Mouse (Mus musculus): Measurements from ENCODE around the gene Batf.

The Batf gene

DNA sequence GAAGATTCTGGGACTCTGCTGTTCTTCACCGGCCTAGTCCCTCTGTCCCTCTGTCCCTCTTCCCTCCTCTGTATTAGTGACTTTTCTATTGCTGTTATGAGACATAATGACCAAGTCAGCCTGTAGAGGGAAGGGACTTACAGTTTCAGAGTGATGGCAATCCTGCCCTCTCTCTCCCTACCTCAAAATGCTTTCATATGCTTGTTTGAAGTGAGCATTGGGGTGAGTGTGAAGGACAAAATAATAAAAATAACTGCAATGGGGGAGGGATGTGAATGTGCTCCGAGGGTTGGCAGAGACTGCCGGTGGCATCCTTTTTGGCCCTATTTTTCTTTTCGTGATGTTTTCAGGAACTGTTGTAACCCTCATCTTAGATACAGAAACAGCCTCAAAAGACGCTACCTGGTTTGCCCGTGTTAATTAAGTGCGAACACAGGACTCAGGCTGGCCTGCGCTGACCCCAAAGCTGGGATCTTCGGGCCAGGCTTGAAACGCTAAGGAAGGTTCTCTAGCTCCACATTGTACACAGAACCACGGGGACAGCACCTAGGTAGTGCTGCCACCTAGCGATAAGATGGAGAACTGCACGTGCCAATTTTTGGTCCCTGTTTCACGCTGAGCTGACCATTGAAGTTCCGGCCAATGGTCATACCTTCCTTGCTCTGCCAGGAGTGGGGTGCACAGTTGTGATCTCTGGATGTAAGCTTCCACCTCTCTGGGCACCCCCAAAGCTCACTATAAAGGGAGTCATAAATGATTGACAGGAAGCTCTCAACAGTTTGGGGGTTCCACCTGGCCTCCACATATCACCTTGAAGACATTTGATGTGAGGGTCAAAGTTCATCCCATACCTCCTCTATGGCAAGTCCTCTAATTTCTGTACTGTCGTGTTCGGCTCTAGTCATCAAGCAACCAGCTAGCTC, 42.8 kb downstream of the Batf start:
- DNase-seq = peak; percentile 68 to 79

DNA sequence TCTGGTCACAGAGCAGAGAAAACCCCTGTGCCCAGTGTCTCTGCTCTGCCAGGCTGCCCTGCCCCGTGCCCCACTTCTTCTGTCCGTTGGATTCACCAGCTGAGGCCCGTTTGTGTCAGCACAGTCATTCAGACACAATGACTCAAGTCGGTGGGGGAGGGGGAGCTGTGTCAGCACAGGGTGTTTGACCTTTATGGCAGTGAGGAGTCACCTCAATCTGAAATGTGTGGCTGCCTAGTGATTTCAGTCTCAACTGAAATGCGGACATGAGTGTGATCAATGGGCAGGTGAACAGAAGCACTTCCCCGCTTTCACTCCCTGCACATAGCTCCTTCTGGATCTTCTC, 43.4 kb downstream of the Batf start:
- DNase-seq = no peak

DNA sequence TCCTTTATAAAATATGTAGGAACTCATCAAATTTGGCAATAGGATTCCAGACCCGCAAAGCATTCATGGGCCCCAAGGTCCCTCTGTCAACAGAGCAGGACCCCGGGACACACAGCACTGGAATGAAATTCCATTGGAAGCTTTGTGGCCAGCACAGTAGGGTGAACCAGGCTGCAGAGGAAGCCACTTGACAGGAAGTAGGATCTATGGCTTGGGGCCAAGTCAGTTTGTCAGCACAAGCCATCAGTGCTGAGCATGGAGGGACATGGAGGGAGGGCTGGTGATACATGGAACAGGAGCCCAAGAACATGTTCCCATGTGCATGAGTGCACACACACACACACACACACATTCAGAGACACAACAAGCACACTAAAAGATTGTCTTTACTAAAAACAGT, 49.7 kb downstream of the Batf start:
- peak; percentile 70 to 72 for DNase-seq

DNA sequence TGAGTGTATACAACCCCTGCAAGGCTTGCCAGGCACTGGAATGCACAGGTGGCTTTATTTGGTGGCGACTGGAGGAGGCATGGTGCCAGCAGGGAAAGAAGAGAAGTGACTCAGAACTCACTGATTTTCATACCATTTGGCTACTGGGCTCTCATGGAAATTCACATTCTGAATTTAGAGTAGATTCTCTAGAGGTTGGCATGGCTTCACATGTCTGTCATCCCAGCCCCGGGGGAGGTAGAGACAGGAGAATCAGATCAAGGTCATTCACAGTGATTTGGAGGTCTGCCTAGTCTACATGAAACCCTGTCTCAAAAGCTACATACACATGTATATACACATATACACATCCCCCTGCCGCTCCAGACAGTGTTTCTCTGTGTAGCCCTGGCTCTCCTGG, 50.5 kb downstream of the Batf start:
- DNase-seq = no peak

DNA sequence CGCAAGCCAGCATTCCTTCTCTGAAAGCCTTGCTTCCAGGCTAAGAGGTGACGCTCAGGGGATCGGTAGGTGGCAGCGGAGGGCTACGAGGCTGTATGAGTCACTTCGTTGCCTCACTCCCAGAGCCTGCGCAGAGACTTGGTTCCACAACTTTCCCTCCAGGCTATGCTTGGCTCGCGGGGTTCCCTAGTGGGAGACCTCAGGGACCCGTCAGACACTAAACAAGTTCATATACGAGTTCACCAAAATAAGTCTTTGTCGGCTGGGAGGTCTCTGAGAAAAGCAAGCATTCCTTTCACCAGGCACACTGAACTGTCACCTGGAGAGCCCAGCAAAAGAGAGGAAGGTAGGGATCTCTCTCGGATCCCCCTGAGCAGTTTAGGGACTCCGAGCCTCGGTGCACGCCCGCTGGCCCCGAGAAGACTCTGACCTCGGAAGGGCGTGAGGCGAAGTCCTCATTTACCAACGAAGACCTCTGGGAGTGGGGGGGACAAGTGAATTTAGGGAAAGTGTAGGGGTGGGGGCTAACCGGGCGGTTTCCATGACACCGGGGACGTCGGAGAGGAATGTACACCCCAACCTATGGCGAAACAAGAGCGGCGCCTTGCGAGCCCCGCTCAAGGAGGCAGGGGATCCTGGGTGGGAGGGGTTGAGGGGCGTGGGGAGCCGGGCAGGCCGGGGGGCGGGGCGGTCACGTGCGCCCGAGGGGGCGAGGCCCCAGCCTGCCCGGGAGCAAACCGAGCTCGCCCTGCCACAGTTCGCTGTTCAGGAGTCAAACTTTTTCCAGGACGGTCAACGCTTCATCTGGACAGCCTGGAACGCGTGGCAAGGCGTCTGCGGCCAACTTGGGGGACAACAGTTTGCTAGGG, 59.6 kb downstream of the Batf start, which contains the start of gene Flvcr2:
Flvcr2 (plus strand) TSS at position 713 of the 869 bp plus-strand sequence.
- peak; percentile 93 for DNase-seq

DNA sequence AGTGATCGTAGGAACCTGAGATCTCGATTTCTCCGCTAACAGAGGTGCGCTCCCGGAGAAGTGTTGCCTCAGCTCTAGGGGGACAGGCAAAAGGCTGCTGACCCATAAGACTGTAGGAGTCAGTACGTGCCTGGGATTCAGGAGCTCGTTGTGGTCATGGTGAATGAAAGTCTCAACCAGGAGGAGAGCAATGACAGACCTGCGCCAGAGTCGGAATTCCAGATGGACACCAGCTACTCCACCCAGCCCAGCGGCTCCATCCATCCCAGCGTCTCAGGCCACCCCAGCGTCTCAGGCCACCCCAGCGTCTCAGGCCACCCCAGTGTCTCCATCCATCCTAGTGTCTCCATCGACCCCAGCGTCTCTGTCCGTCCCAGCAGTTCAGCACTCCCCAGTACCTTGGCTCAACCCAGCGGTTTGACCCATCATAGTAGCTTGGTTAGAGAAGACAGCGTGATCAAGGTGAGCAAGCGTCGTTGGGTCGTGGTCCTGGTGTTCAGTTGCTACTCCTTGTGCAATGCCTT, 60.3 kb downstream of the Batf start:
- DNase-seq = no peak

DNA sequence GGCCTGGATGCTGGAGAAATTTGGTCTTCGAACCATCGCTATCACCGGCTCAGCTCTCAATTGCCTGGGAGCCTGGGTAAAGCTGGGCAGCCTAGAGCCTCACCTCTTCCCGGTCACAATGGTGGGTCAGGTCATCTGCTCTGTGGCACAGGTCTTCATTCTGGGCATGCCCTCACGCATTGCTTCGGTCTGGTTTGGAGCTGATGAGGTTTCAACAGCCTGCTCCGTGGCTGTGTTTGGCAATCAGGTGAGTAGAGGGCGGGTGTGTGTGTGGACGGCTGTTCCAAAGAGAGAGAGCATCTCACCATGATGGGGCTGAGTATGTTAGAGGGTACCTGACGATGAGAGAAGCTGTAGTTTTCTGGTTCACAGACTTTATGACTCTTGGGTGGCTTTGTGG, 60.9 kb downstream of the Batf start:
- DNase-seq = peak in 1 of 2 experiments; percentile 51

DNA sequence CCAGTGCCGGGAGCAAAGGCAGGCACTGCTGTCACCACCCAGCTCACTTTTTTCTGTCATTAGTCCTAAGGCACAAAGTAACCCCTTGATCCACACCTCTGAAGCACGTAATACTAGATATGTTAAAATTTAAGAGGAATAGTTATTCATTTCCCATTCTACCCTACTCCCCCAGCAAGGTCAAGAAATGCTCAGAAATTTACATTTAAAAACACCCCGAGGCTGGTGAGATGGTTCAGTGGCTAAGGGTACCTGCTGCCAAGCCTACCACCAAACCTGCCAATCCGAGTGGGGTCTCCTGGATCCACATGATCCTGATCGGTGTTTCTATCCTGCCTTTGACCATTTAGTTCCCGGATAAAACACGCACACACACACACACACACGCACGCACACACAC, 63.4 kb downstream of the Batf start:
- peak; percentile 66 to 83 for DNase-seq

DNA sequence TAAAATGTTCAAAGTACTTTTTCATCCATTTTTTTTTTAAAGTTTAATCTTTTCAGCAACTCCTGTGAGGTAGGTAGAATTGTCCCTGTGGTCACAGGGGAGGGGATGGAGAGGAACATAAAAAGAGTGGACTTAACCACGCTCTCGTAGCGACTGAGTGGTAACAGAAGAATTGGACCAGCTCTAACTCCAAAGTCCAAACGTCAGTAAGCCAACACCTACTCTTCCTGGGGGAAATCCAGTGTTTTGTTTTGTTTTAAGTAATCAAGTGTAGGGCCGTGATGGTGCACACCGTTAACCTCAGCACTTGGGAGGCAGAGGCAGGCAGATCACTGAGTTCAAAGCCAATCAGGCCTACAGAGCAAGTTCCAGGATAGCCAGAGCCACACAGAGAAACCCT, 65.6 kb downstream of the Batf start:
- peak; percentile 25 to 43 for DNase-seq

DNA sequence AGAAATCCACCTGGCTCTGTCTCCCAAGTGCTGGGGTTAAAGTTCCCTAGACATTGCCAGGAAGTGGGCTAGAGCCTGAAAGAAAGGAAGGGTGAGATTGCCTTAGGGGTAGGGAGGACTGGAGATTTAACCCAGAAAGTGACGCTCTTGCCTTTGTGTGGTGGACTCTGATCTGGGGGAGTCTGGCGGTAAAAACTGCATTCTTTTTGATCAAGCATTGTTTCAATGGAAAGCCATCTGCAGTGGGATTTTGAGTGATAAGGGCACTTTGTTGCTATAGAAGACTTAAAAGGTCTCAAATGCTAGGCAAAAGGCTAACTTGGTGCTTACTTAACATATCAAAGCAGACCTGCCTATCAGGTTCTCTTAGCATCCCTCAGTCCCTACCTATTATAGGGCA, 66.8 kb downstream of the Batf start:
- no peak for DNase-seq

DNA sequence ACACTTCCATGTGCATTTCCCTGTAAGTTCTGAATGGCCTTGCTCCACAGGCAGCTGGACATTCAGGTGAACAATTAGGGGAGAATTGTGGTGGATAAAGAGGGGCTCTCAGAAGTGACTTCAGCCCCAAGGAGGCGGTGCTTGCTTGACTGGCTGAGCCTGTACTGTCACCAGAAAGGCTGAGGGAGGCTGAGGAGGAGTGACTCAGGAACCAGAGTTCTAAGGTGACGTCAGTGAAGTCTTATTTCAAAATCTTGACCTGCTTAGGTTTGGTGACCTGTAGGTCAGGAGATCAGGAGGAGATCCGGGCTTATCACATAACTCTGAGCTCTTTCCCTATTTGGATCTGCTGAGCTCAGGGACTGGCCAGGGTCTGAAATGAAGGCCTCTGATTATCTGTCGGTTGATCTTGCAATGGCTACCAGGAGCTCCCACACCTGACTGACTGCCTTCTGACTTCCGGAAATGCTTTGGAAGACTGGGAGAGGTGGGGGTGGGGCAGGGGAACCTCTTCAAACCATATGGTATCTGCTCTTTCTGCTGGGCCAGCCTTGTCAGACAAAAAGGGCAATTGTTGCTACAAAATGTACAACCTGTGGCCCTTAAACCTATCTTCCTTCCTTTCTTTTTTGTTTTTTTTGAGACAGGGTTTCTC, 68.3 kb downstream of the Batf start:
- DNase-seq = peak in 1 of 2 experiments; percentile 29

DNA sequence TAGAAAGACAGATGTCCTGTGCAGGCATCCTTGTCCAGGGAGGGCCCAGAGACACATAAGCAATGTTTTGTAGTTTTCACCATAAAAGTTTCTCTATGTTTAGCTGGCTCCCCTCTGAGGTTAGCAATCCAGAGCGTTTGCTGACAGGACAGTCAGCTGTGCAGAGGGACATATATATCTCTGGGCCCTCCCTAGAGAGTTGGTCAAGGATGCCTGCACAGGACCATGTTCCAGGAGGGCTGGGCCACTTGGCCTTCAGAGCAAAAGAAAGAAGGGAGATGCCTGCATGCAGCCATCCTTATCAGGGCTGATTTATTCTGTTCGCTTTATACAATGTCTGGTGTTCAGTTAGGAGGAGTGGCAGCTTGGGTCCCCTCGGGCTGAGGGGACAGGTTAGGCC, 70.0 kb downstream of the Batf start:
- peak in 1 of 2 experiments; percentile 30 for DNase-seq

DNA sequence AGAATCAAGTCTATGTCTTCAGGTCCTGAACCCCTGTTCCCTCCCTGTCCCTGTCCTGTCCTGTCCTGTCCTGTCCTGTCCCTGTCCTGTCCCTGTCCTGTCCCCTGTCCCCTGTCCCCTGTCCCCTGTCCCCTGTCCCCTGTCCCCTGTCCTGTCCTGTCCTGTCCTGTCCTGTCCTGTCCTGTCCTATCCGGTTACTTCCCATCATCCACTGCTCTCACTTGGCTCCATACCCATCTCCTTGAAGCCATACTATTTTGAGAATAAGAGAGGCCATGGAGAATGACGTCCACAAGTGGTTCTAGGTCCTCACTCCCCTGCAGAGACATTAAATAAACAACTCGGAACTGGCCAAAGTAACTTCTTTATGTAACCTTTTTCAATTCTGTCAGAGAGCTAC, 70.6 kb downstream of the Batf start:
- DNase-seq = peak in 1 of 2 experiments; percentile 37

All from kidney, postnatal 25 days (tissue).